Mouse (Mus musculus): ENCODE data around the gene Lrrc9. TPM values are rescaled to one million over a fixed set of nuclear protein-coding genes. Genes with fewer than 3 reads are reported as not detected.

Gene Lrrc9
- polyA plus RNA-seq, 2 experiments, result 0.09 TPM; not detected in 1

DNA sequence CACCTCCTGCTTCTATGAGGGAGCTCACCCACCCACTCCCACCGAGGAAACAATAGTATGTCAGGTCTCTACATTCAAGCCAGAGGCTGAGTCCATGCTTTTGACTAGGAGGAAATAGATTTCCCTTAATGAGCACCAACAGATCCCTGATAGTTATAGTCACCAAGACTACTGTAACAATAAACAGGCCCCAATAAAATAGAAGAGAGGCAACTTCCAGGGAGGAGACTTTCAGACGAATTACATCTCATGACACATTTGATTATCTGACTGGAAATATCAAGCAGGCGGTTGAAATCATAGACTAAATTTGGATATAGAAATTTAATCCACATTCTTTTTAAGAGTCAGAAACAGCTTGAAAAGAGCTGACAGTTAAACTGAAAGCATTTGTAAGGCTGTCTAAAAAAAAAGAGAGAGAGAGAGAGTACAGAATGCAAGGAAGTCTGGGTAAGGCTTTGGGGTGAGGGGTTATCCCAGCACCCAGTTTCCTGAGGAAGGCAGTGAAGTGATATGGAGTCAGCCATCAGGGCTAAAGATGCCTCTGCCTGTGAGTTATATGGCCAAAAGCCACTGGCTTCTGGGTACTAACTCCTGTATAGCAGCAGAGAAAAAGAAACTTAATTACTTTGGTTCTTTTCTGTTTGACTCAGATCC is 49.5 kb downstream of the Lrrc9 start:
- Histone ChIP-seq H3K4me2 (ENCODE audit: low read depth) (no peak overlapping the region), H3K27ac (no peak overlapping the region), H3K4me1 (replicated peaks; ENCODE audit: control insufficient read depth in 2 of 2, insufficient read depth in 2 of 2, low read length in 1 of 2) (peaks cover 0 to 6% of the 10 kb centered on the region in 2 experiments; a peak in 1 of 4 replicates), H3K27me3 (ENCODE audit: control insufficient read depth, insufficient read depth, low read length) (no peaks in the 10 kb centered on the region), H3K9ac (replicated peaks) (no peak overlapping the region), H3K9me3 (ENCODE audit: control insufficient read depth, low read length) (no peaks in the 10 kb centered on the region), H3K4me3 (ENCODE audit: insufficient read depth in 1 of 2, low read depth in 2 of 2, low read length in 2 of 2) (no peak overlapping the region), H3K36me3 (replicated peaks; ENCODE audit: control insufficient read depth, insufficient read depth, low read depth) (no peaks in the 10 kb centered on the region)
- DNase-seq (ENCODE audit: low read depth in 3 of 3, low spot score in 3 of 3), result no peak
- TF ChIP-seq CTCF (IDR thresholded peaks at IDR 0.05; ENCODE audit: low read depth), result no peak
- TF ChIP-seq EP300 (IDR thresholded peaks at IDR 0.05; ENCODE audit: low read depth), result no peak
- ATAC-seq (ENCODE audit: insufficient read depth), result no peak
- WGBS (ENCODE audit: insufficient replicate concordance), result 33% methylated on average over 3 of the region's 3 CpGs

DNA sequence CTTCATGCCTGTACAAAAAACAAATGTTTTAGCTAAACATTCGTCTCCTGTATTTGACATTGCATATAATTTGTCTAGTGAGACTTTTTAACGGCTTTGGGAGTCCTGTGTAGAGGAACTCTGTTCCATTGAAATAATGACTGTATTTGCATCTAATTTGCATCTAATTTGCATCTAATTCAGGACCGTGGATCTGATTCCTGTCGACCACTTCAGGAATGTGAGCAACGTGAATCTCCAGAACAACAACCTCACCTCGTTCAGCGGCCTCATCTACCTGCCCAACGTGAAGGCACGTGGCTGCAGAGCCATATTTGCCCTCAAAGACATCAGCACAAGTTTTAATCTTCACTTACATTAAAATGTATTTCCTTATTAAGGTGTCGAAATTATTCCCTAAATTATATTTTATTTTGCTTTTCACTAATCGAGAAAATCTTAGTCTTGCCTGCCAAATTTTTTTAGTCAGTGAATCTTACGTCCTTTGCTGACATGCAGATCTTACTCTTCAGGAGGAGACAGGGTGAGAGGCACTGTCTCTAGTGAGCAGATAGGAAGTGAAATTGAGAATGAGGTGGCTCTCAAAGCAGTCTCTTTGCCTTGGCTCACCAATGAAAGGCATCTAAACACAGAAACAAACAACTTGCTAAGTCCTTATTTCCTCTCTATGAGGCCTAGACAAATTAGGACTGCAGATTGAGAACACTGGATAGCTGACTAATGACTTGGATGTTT is 55.4 kb downstream of the Lrrc9 start:
- no peak for ATAC-seq (ENCODE audit: insufficient read depth)
- no peaks in the 10 kb centered on the region for H3K36me3 ChIP-seq (replicated peaks; ENCODE audit: control insufficient read depth, insufficient read depth, low read depth)
- H3K9ac ChIP-seq (replicated peaks), result no peak overlapping the region
- no peak overlapping the region for H3K4me3 ChIP-seq (ENCODE audit: insufficient read depth in 1 of 2, low read depth in 2 of 2, low read length in 2 of 2)
- H3K27ac ChIP-seq, result no peak overlapping the region
- WGBS (ENCODE audit: insufficient replicate concordance), result 58% methylated on average over 12 of the region's 12 CpGs
- H3K9me3 ChIP-seq (ENCODE audit: control insufficient read depth, low read length), result no peaks in the 10 kb centered on the region
- no peak for TF ChIP-seq CTCF (IDR thresholded peaks at IDR 0.05; ENCODE audit: low read depth)
- no peak for TF ChIP-seq EP300 (IDR thresholded peaks at IDR 0.05; ENCODE audit: low read depth)
- no peaks in the 10 kb centered on the region for H3K27me3 ChIP-seq (ENCODE audit: control insufficient read depth, insufficient read depth, low read length)
- no peak overlapping the region for H3K4me2 ChIP-seq (ENCODE audit: low read depth)
- DNase-seq (ENCODE audit: low read depth in 3 of 3, low spot score in 3 of 3), result no peak
- H3K4me1 ChIP-seq (replicated peaks; ENCODE audit: control insufficient read depth in 2 of 2, insufficient read depth in 2 of 2, low read length in 1 of 2), result no peaks in the 10 kb centered on the region

DNA sequence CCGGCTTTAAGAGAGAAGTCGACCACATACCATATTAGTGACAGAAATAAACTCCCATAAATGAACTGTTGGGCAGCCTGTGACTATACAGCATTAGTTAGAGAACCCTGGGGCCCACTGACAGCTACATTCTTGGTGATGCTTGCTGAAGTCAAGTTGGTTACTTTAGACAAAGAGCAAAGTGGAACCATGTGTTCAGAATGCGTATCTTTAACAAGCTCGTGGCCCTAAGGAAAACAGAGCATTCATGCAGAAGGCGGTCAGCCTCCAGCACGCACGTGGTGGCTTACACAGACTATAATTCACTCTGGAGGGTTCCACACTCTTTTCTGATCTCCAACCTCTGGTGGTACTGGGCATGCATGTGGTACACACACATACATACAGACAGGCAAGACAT is 67.9 kb downstream of the Lrrc9 start:
- WGBS (ENCODE audit: insufficient replicate concordance), result 69% methylated on average over 7 of the region's 7 CpGs
- Histone ChIP-seq H3K36me3 (replicated peaks; ENCODE audit: control insufficient read depth, insufficient read depth, low read depth) (no peaks in the 10 kb centered on the region), H3K9ac (replicated peaks) (no peak overlapping the region), H3K27ac (no peak overlapping the region), H3K4me2 (ENCODE audit: low read depth) (no peak overlapping the region), H3K4me1 (replicated peaks; ENCODE audit: control insufficient read depth in 2 of 2, insufficient read depth in 2 of 2, low read length in 1 of 2) (no peaks in the 10 kb centered on the region), H3K4me3 (ENCODE audit: insufficient read depth in 1 of 2, low read depth in 2 of 2, low read length in 2 of 2) (no peak overlapping the region), H3K9me3 (ENCODE audit: control insufficient read depth, low read length) (no peaks in the 10 kb centered on the region), H3K27me3 (ENCODE audit: control insufficient read depth, insufficient read depth, low read length) (no peaks in the 10 kb centered on the region)
- ATAC-seq (ENCODE audit: insufficient read depth), result no peak
- TF ChIP-seq EP300 (IDR thresholded peaks at IDR 0.05; ENCODE audit: low read depth) (no peak), CTCF (IDR thresholded peaks at IDR 0.05; ENCODE audit: low read depth) (no peak)
- DNase-seq (ENCODE audit: low read depth in 3 of 3, low spot score in 3 of 3), result no peak

DNA sequence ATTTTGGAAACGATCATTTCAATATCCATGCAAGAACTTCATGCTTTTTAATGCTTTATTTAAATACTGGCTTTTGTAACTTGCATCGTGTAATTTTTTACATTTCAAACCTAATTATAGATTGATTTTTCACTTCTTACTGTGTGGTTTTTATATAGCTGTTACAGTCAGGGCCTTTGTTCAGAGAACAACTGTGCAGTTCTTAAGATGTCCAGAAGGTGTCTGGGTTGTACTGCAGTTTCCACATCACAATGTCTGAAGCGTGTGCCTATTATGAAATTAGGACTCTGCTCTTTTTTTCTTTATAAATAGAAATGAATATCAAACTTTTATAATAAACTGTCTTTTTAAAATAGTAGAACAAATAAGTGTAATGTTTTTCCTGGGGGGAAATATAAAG is 73.8 kb downstream of the Lrrc9 start:
- H3K4me3 ChIP-seq (ENCODE audit: insufficient read depth in 1 of 2, low read depth in 2 of 2, low read length in 2 of 2), result no peak overlapping the region

DNA sequence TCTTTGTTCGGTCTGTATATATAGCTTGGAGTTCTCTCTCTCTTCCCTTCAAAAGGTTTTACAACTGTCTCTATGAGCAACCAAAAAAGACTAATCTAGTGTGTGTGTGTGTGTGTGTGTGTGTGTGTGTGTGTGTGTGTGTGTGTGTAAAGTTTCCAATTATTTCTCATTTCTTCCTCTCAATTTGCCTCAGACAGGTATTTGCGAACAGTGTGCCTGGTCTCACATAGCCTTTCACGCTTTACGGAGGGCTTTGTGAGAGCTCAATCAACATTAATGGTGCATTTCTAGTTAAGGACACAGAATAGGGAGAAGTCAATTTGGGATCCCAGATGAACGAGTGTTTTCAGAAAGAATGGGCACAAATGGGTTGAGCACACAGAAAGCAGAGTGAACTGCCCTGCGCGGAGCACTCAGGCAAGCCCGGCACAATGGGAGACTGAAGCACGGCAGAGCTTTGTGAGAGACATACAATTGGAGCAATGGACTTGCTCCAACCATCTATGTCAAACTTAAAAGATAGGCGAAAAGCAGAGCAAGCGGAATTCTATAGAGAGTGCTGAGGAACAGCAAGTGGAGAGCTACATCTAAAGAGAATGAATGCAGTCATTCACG is 76.6 kb downstream of the Lrrc9 start:
- no peak for TF ChIP-seq EP300 (IDR thresholded peaks at IDR 0.05; ENCODE audit: low read depth)
- TF ChIP-seq CTCF (IDR thresholded peaks at IDR 0.05; ENCODE audit: low read depth), result no peak
- H3K27ac ChIP-seq, result no peak overlapping the region
- no peaks in the 10 kb centered on the region for H3K27me3 ChIP-seq (ENCODE audit: control insufficient read depth, insufficient read depth, low read length)
- H3K9ac ChIP-seq (replicated peaks), result no peak overlapping the region
- 75% methylated on average over 12 of the region's 12 CpGs for WGBS (ENCODE audit: insufficient replicate concordance)
- H3K9me3 ChIP-seq (ENCODE audit: control insufficient read depth, low read length), result no peaks in the 10 kb centered on the region
- no peaks in the 10 kb centered on the region for H3K36me3 ChIP-seq (replicated peaks; ENCODE audit: control insufficient read depth, insufficient read depth, low read depth)
- no peak overlapping the region for H3K4me3 ChIP-seq (ENCODE audit: insufficient read depth in 1 of 2, low read depth in 2 of 2, low read length in 2 of 2)
- ATAC-seq (ENCODE audit: insufficient read depth), result no peak
- no peak overlapping the region for H3K4me2 ChIP-seq (ENCODE audit: low read depth)
- no peak for DNase-seq (ENCODE audit: low read depth in 3 of 3, low spot score in 3 of 3)
- 0 out of 4 replicates have a peak, but pooled peaks cover 0 to 5% of the 10 kb centered on the region in 2 experiments for H3K4me1 ChIP-seq (replicated peaks; ENCODE audit: control insufficient read depth in 2 of 2, insufficient read depth in 2 of 2, low read length in 1 of 2)

More for the DNA sequence above, 73.8 kb downstream of the Lrrc9 start:
- Histone ChIP-seq H3K27ac (no peak overlapping the region), H3K36me3 (replicated peaks; ENCODE audit: control insufficient read depth, insufficient read depth, low read depth) (no peaks in the 10 kb centered on the region), H3K4me1 (replicated peaks; ENCODE audit: control insufficient read depth in 2 of 2, insufficient read depth in 2 of 2, low read length in 1 of 2) (0 out of 4 replicates have a peak, but pooled peaks cover 0 to 5% of the 10 kb centered on the region in 2 experiments), H3K4me2 (ENCODE audit: low read depth) (no peak overlapping the region), H3K27me3 (ENCODE audit: control insufficient read depth, insufficient read depth, low read length) (no peaks in the 10 kb centered on the region), H3K9me3 (ENCODE audit: control insufficient read depth, low read length) (no peaks in the 10 kb centered on the region), H3K9ac (replicated peaks) (no peak overlapping the region)
- 52% methylated on average over 3 of the region's 3 CpGs for WGBS (ENCODE audit: insufficient replicate concordance)
- DNase-seq (ENCODE audit: low read depth in 3 of 3, low spot score in 3 of 3), result no peak
- ATAC-seq (ENCODE audit: insufficient read depth), result no peak
- peak; percentile 40; the same call in 1 of the 2 replicates for TF ChIP-seq CTCF (IDR thresholded peaks at IDR 0.05; ENCODE audit: low read depth)
- no peak for TF ChIP-seq EP300 (IDR thresholded peaks at IDR 0.05; ENCODE audit: low read depth)
